27 mouse cellular contexts compared by ENCODE assay signal in the genomic region with DNA sequence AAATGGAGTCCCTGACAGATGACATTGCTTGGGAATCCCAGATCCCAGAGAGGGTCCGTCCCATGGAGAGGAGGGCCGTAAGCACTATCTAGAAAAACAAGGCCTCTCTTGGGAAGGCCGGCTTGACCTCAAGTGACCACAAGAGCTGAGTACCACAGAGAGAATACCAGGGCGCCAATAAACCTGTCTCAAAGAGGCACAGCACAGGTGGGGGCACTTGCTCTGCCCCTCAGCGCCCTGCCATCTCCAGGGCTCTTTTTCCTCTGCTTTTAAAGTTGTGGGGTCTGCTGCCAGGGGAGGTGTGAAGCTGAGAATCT.
DNase-seq lines count a peak whose midpoint lies in the region; ATAC-seq and TF ChIP-seq lines count a peak whose summit lies in the region.
"Had no signal": no experiment of that assay in that cellular context is flagged by ENCODE, and none has a peak within 500 bp of the region (broad histone marks: within the 10 kb centered on the region; RNA-seq: fewer than 3 reads in every experiment).

No protein-coding gene starts in this region.

- peaks cover 4% of the 10 kb centered on the region; the same call in 1 of the 2 replicates for H3K4me1 ChIP-seq in kidney, adult 2 months (ENCODE audit: control insufficient read depth, insufficient read depth, low read length)
- no peaks in the 10 kb centered on the region; the same call in 1 of the 2 replicates for H3K4me1 ChIP-seq in lung, postnatal 0 days (ENCODE audit: insufficient read depth, low read depth, low read length)
- peaks cover 5% of the 10 kb centered on the region; the same call in 1 of the 2 replicates for H3K4me1 ChIP-seq in embryonic facial prominence, embryonic 12.5 days
- peaks cover 30% of the 10 kb centered on the region for H3K4me1 ChIP-seq in intestine, embryonic 15.5 days (replicated peaks)
- H3K4me1 ChIP-seq: midbrain, embryonic 15.5 days had no signal

- no peak for TF ChIP-seq POLR2A in kidney, adult 2 months (IDR thresholded peaks at IDR 0.05; ENCODE audit: low read depth, low read length)

- no peak for TF ChIP-seq EP300 in lung, postnatal 0 days (IDR thresholded peaks at IDR 0.05)

- WGBS in kidney, adult 2 months, result 71% methylated on average over 5 of the region's 5 CpGs
- WGBS in lung, postnatal 0 days, result 75% methylated on average over 5 of the region's 5 CpGs
- WGBS in embryonic facial prominence, embryonic 12.5 days, result 59% methylated on average over 5 of the region's 5 CpGs
- 59% methylated on average over 5 of the region's 5 CpGs for WGBS in intestine, embryonic 15.5 days

- H3K27me3 ChIP-seq in kidney, adult 2 months (replicated peaks; ENCODE audit: control insufficient read depth, insufficient read depth, low read length), result no peaks in the 10 kb centered on the region
- no peaks in the 10 kb centered on the region for H3K27me3 ChIP-seq in lung, postnatal 0 days (replicated peaks; ENCODE audit: insufficient read depth, low read length)
- no peaks in the 10 kb centered on the region for H3K27me3 ChIP-seq in embryonic facial prominence, embryonic 12.5 days
- no peaks in the 10 kb centered on the region for H3K27me3 ChIP-seq in intestine, embryonic 15.5 days (replicated peaks)
- H3K27me3 ChIP-seq: CH12.LX; heart, embryonic 15.5 days; hindbrain, embryonic 15.5 days; liver, embryonic 12.5 days; megakaryocyte, embryonic 14.5 days; midbrain, embryonic 15.5 days; neural tube, embryonic 12.5 days had no signal

- no peaks in the 10 kb centered on the region for H3K36me3 ChIP-seq in kidney, adult 2 months (ENCODE audit: control insufficient read depth, insufficient read depth, low read length)
- H3K36me3 ChIP-seq in lung, postnatal 0 days (ENCODE audit: insufficient read depth, low read length), result no peaks in the 10 kb centered on the region
- H3K36me3 ChIP-seq in embryonic facial prominence, embryonic 12.5 days, result no peaks in the 10 kb centered on the region
- H3K36me3 ChIP-seq in intestine, embryonic 15.5 days, result no peaks in the 10 kb centered on the region
- H3K36me3 ChIP-seq: heart, embryonic 15.5 days; hindbrain, embryonic 15.5 days; liver, embryonic 12.5 days; midbrain, embryonic 15.5 days; neural tube, embryonic 12.5 days had no signal

- H3K4me3 ChIP-seq in kidney, adult 2 months (ENCODE audit: insufficient read depth, low read depth, low read length), result no peak overlapping the region
- H3K4me3 ChIP-seq in lung, postnatal 0 days (ENCODE audit: low read depth, low read length), result no peak overlapping the region
- no peak overlapping the region for H3K4me3 ChIP-seq in embryonic facial prominence, embryonic 12.5 days
- no peak overlapping the region for H3K4me3 ChIP-seq in intestine, embryonic 15.5 days (replicated peaks)
- H3K4me3 ChIP-seq: heart, adult 2 months; heart, embryonic 15.5 days; hindbrain, embryonic 15.5 days; layer of hippocampus, adult 2 months; liver, embryonic 12.5 days; megakaryocyte, embryonic 14.5 days; midbrain, embryonic 15.5 days; neural tube, embryonic 12.5 days had no signal

- H3K9me3 ChIP-seq in lung, postnatal 0 days (ENCODE audit: low read length), result no peaks in the 10 kb centered on the region
- no peaks in the 10 kb centered on the region for H3K9me3 ChIP-seq in embryonic facial prominence, embryonic 12.5 days
- H3K9me3 ChIP-seq in intestine, embryonic 15.5 days, result no peaks in the 10 kb centered on the region
- H3K9me3 ChIP-seq: heart, embryonic 15.5 days; hindbrain, embryonic 15.5 days; liver, embryonic 12.5 days; midbrain, embryonic 15.5 days; neural tube, embryonic 12.5 days had no signal

- 0 out of 2 replicates have a peak overlapping the region, but pooled peaks have one; percentile 5 for H3K27ac ChIP-seq in kidney, adult 2 months (ENCODE audit: insufficient read depth, low read depth, low read length)
- 0 out of 2 replicates have a peak overlapping the region, but pooled peaks have one; percentile 34 for H3K27ac ChIP-seq in lung, postnatal 0 days (ENCODE audit: low read length)
- H3K27ac ChIP-seq in embryonic facial prominence, embryonic 12.5 days, result no peak overlapping the region
- H3K27ac ChIP-seq in intestine, embryonic 15.5 days, result no peak overlapping the region
- H3K27ac ChIP-seq: heart, adult 2 months; heart, embryonic 15.5 days; hindbrain, embryonic 15.5 days; kidney, postnatal 0 days; layer of hippocampus, adult 2 months; liver, embryonic 12.5 days; midbrain, embryonic 15.5 days; neural tube, embryonic 12.5 days had no signal

- H3K4me2 ChIP-seq in lung, postnatal 0 days (replicated peaks; ENCODE audit: low read depth, low read length), result no peak overlapping the region
- H3K4me2 ChIP-seq in embryonic facial prominence, embryonic 12.5 days (replicated peaks), result no peak overlapping the region
- no peak overlapping the region for H3K4me2 ChIP-seq in intestine, embryonic 15.5 days (replicated peaks)
- H3K4me2 ChIP-seq: heart, embryonic 15.5 days; hindbrain, embryonic 15.5 days; liver, embryonic 12.5 days; lung, embryonic 14.5 days; midbrain, embryonic 15.5 days; neural tube, embryonic 12.5 days had no signal

- H3K9ac ChIP-seq in lung, postnatal 0 days (replicated peaks; ENCODE audit: low read depth), result no peak overlapping the region
- no peak overlapping the region for H3K9ac ChIP-seq in embryonic facial prominence, embryonic 12.5 days
- no peak overlapping the region for H3K9ac ChIP-seq in intestine, embryonic 15.5 days
- H3K9ac ChIP-seq: forebrain, postnatal 0 days; heart, embryonic 15.5 days; hindbrain, embryonic 15.5 days; liver, embryonic 12.5 days; lung, embryonic 14.5 days; midbrain, embryonic 15.5 days; neural tube, embryonic 12.5 days had no signal

- ATAC-seq in lung, postnatal 0 days, result no peak
- ATAC-seq in embryonic facial prominence, embryonic 12.5 days (ENCODE audit: insufficient number of reproducible peaks, insufficient read depth, low FRiP score, low TSS enrichment), result peak; percentile 60; the same call in 1 of the 2 replicates
- no peak for ATAC-seq in intestine, embryonic 15.5 days
- ATAC-seq: forebrain, postnatal 0 days; liver, embryonic 12.5 days; midbrain, embryonic 15.5 days had no signal

- no peak for TF ChIP-seq CTCF in kidney, adult 2 months (conservative IDR thresholded peaks at IDR 0.05; ENCODE audit: insufficient read depth, insufficient read length, low read depth, low read length)
- no peak for TF ChIP-seq CTCF in lung, postnatal 0 days (IDR thresholded peaks at IDR 0.05)

- DNase-seq in kidney, adult 2 months, result no peak
- DNase-seq in kidney, postnatal 25 days, result no peak
- DNase-seq in lung, postnatal 0 days (ENCODE audit: low spot score), result no peak
- no peak for DNase-seq in lung, adult 18-20 months
- peak; percentile 34 for DNase-seq in mesoderm, embryonic 11.5 days (ENCODE audit: low read depth, low spot score)
- DNase-seq in spleen, postnatal 14 days (ENCODE audit: low spot score in 2 of 2), result no peak
- DNase-seq: B cell, adult 2 months; cerebellum, adult 11-12 months; cerebellum, postnatal 10 days; forebrain, postnatal 0 days; gastrocnemius, postnatal 25 days; heart, adult 2 months; heart, postnatal 4 days; lung, postnatal 36 days; right cerebral cortex, postnatal 14 days had no signal

Comparison
In these comparisons a context has a peak if more than half of its experiments do, and no peak if none do; other contexts are left out.
1. H3K27ac ChIP-seq: peak in kidney, adult 2 months (single experiment) and lung, postnatal 0 days (single experiment); none in embryonic facial prominence, embryonic 12.5 days (single experiment) and intestine, embryonic 15.5 days (single experiment).